Comparison of ENCODE assay signal across 8 mouse cellular contexts in genomic region chr3:90490696-90491256, GRCm38 (mm10). TPM values are rescaled to one million over a fixed set of nuclear protein-coding genes. Genes with fewer than 3 reads are reported as not detected.
DNase-seq lines count a peak whose midpoint lies in the region; ATAC-seq and TF ChIP-seq lines count a peak whose summit lies in the region.

Snapin (minus strand) TSS chr3:90491033.

- no peaks in the 10 kb centered on the region for H3K9me3 ChIP-seq in hindbrain, postnatal 0 days (ENCODE audit: low read length)

- H3K9ac ChIP-seq in hindbrain, postnatal 0 days (replicated peaks; ENCODE audit: low read length): peak within 1 kb of the TSS; percentile 75

- peak within 1 kb of the TSS; percentile 91 for H3K4me3 ChIP-seq in gastrocnemius, adult 2 months
- peak within 1 kb of the TSS; percentile 81 for H3K4me3 ChIP-seq in hindbrain, postnatal 0 days (ENCODE audit: low read length)
- peak within 1 kb of the TSS; percentile 94 for H3K4me3 ChIP-seq in left cerebral cortex, adult 2 months

- peak; percentile 86 for TF ChIP-seq CTCF in gastrocnemius, adult 2 months (IDR thresholded peaks at IDR 0.05)
- TF ChIP-seq CTCF in hindbrain, postnatal 0 days (IDR thresholded peaks at IDR 0.05; ENCODE audit: low read depth): peak; percentile 83
- peak; percentile 79 for TF ChIP-seq CTCF in left cerebral cortex, adult 2 months (IDR thresholded peaks at IDR 0.05)

- H3K4me1 ChIP-seq in hindbrain, postnatal 0 days (ENCODE audit: insufficient read depth, low read length): 0 out of 2 replicates have a peak, but pooled peaks cover 3% of the 10 kb centered on the region

- intact Hi-C loops in gastrocnemius, adult 2 months (cut with DNase I): loop anchor here (2.0 kb wide), 1 partner anchor 18 kb away; the partner anchor contains the start of gene Chtop
- intact Hi-C loops in left cerebral cortex, adult 2 months (cut with DNase I): loop anchor here (1.0 to 2.0 kb wide), 3 partner anchors 124 to 219 kb away; no protein-coding TSS in a partner anchor

- peaks cover 34% of the 10 kb centered on the region for H3K36me3 ChIP-seq in hindbrain, postnatal 0 days (ENCODE audit: insufficient read depth, low read length)

- H3K27me3 ChIP-seq in hindbrain, postnatal 0 days (ENCODE audit: insufficient read depth, low read length): no peaks in the 10 kb centered on the region

- peak; percentile 97 for ATAC-seq in hindbrain, postnatal 0 days
- peak; percentile 99 for ATAC-seq in megakaryocyte, adult 5-6 weeks (ENCODE audit: poor library complexity, severe bottlenecking)

- H3K27ac ChIP-seq in gastrocnemius, adult 2 months: peak within 1 kb of the TSS; percentile 97
- H3K27ac ChIP-seq in hindbrain, postnatal 0 days: peak within 1 kb of the TSS; percentile 77
- peak within 1 kb of the TSS; percentile 98 for H3K27ac ChIP-seq in left cerebral cortex, adult 2 months

- H3K4me2 ChIP-seq in hindbrain, postnatal 0 days (ENCODE audit: low read depth, low read length): peak within 1 kb of the TSS; percentile 68

- peak; percentile 89 for DNase-seq in WW6 (ENCODE audit: low read depth, low spot score)
- peak; percentile 93 to 96 for DNase-seq in cerebellum, postnatal 4 days (ENCODE audit: low spot score in 2 of 2)
- peak; percentile 97 for DNase-seq in gastrocnemius, adult 2 months
- DNase-seq in hindbrain, postnatal 0 days (ENCODE audit: low spot score): peak; percentile 97
- DNase-seq in left cerebral cortex, adult 2 months (ENCODE audit: extremely low spot score in 1 of 2, low spot score in 2 of 2): peak; percentile 92 to 95
- DNase-seq in right cerebral cortex, adult 2 months (ENCODE audit: low spot score in 2 of 2): peak; percentile 94 to 95
- DNase-seq in urinary bladder, postnatal 14 days (ENCODE audit: low spot score): peak; percentile 97

- WGBS in hindbrain, postnatal 0 days: 1% methylated on average over 37 of the region's 37 CpGs

RNA-seq across cellular contexts. Expression of gene Snapin, which starts in this region (rescaled TPM):
- 10 to 100 TPM; 71.8 to 74.4 TPM for total RNA-seq in gastrocnemius, adult 2 months (2021)
- total RNA-seq in hindbrain, postnatal 0 days (2014; rRNA removed): 49.7 and 52.0 TPM in 2 replicates
- 102 and 106 TPM in 2 replicates for polyA plus RNA-seq in hindbrain, postnatal 0 days (2015; fragmentation: Nextera tagmentation; extraction: Ambion mirVana)
- 10 to 100 TPM; 48.8 to 50.9 TPM for total RNA-seq in left cerebral cortex, adult 2 months (2021)
- 41.6 and 47.3 TPM in 2 replicates for total RNA-seq in megakaryocyte, adult 5-6 weeks (2015)
- total RNA-seq in megakaryocyte, adult 5-6 weeks (2017): 40.9 and 49.5 TPM in 2 replicates

Comparison
In these comparisons a context has a peak if more than half of its experiments do, and no peak if none do; other contexts are left out.
1. Peak in every context shown above with its lines: DNase-seq, ATAC-seq, H3K4me3 ChIP-seq and H3K27ac ChIP-seq.